Mouse (Mus musculus) ovary, postnatal 14 days (tissue): ENCODE data around the gene Ece1.

Source experiments
- DNase-seq: peaks from one replicate; pipeline ENCODE4 v3.0.0; 2022; ENCODE audit warnings: low spot score

Ece1 gene

DNA sequence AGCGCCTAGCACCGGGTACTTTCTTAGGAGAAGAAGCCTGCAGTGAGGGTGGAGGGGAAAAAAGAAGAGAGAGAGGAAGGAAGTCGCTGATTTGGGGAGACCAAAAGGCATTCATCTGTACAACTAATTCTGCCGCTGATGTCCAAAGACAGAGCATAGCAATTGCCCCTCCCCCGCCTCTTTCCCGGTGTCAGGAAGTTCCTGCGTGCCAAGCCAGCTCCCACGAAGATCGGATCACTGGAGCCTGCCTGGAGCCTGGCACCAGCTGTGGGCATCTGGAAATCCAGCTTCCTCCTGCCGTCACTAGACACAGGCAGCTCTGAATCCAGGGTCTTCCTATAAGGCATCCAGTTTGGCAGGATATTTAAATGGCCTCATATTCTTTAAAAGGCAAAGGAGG is 122.2 kb downstream of the Ece1 start:
- peak; percentile 37 for DNase-seq

GRCm38 (mm10) chr4:137984746-137985145 is 122.7 kb downstream of the Ece1 start:
- DNase-seq, result no peak

DNA sequence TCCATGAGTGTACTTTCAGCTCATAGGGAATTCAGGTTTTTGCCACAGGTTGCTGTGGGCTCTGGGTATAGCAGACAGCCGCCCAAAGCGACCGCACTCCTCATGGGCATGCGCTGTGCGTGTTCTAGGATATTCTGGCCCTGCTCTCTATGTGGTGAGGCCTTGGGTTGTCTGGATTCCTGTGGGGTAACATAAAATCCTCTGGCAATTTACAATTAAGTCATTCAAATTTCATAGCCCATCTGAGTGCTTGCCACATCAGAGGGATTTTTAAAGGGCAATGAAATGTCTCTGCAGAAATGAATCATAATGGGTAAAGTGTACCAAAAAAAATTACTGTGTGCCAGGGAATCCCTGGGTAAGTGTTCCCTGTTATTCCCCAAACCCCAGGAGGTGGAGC is 127.4 kb downstream of the Ece1 start:
- no peak for DNase-seq

- no peak for DNase-seq
Measured at GRCm38 (mm10) chr4:137990433-137990832, 128.4 kb downstream of the Ece1 start.

GRCm38 (mm10) chr4:137991240-137991639 is 129.2 kb downstream of the Ece1 start:
- DNase-seq, result no peak

- no peak for DNase-seq
Measured at GRCm38 (mm10) chr4:137992890-137993289, 130.9 kb downstream of the Ece1 start, which contains the start of gene Eif4g3. TSS of gene Eif4g3 (plus strand) at chr4:137993022.

GRCm38 (mm10) chr4:137993291-137993758 is 131.3 kb downstream of the Ece1 start:
- DNase-seq, result peak; percentile 100

- peak; percentile 36 for DNase-seq
Measured at GRCm38 (mm10) chr4:137993821-137994561, 132.0 kb downstream of the Ece1 start.

GRCm38 (mm10) chr4:137994562-137995336 is 132.7 kb downstream of the Ece1 start:
- DNase-seq, result no peak

DNA sequence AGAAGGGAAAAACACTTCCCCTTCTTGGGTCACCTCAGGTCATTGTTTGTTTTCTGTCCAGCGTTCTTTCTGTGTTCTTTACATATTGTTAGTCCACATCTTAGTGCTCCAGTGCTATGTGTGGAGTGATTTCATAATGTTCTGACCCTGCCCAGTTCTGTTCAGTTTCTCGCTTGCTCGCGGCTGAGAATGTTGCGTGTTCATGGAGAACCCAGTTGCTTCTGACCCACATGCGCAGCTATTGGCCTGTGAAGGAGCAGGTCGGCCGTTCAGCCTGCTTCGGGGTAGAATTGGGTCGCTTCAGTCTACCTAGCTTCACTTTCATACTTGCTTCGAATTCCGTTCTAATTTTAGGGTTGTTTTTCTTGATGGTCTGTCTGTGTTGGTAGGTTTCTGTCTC is 133.4 kb downstream of the Ece1 start:
- no peak for DNase-seq

DNA sequence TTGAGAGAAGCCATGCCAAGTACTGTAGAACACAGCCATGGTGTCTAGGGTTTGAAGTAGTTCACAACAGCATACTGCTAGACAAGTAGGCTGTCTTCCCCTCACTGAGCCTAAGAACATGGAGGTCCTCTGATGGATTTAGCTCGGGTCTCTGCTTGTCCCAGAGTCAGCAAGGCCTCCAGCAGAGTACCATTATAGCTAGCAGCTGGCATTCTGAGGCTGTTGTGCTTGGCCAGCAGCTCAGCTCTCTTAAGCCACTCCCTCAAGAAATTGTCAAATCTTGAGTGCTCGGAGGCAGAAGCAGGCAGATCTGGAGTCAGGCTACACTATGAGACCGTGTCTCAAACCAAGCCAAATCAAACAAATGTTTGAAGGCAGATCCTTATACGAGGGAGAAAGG is 136.2 kb downstream of the Ece1 start:
- no peak for DNase-seq

GRCm38 (mm10) chr4:138000682-138001081 is 138.6 kb downstream of the Ece1 start:
- no peak for DNase-seq

GRCm38 (mm10) chr4:138003909-138004610 is 142.0 kb downstream of the Ece1 start:
- no peak for DNase-seq

- DNase-seq, result no peak
Measured at GRCm38 (mm10) chr4:138005781-138006180, 143.7 kb downstream of the Ece1 start.

DNA sequence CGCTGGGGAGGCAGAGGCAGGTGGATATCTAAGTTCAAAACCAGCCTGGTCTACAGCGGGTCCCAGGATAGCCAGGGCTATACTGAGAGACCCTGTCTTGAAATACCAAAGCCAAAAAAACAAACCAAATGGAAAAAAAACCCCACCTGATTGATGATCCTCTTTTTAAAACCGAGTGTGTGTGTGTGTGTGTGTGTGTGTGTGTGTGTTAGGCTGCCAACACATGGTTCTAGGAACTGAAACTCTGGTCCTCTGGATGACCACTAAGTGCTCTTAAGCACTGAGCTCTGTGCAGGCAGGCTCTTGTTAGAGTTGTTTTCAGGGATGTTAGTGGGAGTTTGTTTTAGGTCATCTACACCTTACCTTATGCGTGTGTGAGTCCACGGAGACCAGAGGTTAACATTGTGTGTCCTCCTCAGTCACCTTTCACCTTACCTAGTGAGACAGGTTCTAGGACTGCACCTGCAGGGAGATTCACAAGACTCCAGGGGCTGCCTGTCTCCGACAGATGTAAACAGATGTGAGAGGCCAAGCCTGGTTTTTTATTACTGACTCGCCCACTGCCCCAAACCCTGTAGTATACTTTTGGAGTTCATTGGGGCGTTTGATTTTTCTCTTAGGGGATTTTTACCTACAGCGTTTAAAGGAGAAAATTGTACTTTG is 145.0 kb downstream of the Ece1 start:
- no peak for DNase-seq

DNA sequence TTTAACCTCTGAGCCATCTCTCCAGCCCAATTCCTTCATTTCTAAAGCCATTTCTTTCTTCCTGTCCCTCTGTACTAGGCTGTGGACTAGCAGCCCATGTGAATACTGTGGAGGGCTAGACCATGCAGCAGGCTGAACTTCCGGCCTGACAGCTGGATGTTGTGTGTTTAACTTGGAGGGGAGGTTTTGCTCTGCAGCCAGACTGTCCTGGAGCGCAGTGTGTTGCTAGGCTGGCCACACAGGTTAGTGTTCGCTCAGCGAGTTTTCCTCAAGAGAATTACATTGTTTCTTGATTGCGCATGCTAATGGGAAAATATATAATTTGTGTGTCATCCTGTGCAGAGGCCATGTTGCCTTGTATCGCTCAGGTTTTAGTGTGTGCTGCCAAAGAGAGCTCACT is 146.6 kb downstream of the Ece1 start:
- DNase-seq, result no peak

GRCm38 (mm10) chr4:138009786-138010502 is 147.9 kb downstream of the Ece1 start:
- no peak for DNase-seq

GRCm38 (mm10) chr4:138013723-138014479 is 151.9 kb downstream of the Ece1 start:
- DNase-seq, result no peak
